Mouse (Mus musculus) C2C12 (cell line): ENCODE data around the gene Cetn4. TPM values are rescaled to one million over a fixed set of nuclear protein-coding genes. Genes with fewer than 3 reads are reported as not detected.

Experiments
- H3K27me3 ChIP-seq: one replicate; pipeline ENCODE4 v1.6.1; 2011; ENCODE audit not compliant: control insufficient read depth, insufficient read depth, insufficient read length
- H3K36me3 ChIP-seq: one replicate; pipeline ENCODE4 v1.6.1; 2011; ENCODE audit not compliant: control insufficient read depth, insufficient read depth
- H3K4me3 ChIP-seq: one replicate; pipeline ENCODE4 v1.5.1; 2011; ENCODE audit warnings: mild to moderate bottlenecking, control low read depth; ENCODE audit not compliant: poor library complexity, insufficient read depth, severe bottlenecking
- H3K79me2 ChIP-seq: one replicate; pipeline ENCODE4 v1.6.1; 2011; ENCODE audit not compliant: control insufficient read depth, insufficient read depth
- H3K79me3 ChIP-seq: one replicate; pipeline ENCODE4 v1.6.1; 2011; ENCODE audit warnings: low read depth, control low read depth
- H3ac ChIP-seq: one replicate; pipeline ENCODE3; 2011; ENCODE audit warnings: low read depth; ENCODE audit not compliant: control insufficient read depth, insufficient read length
- CEBPB ChIP-seq: IDR thresholded peaks from one replicate; pipeline ENCODE4 v1.6.1; 2011; ENCODE audit warnings: low read depth, mild to moderate bottlenecking, control low read depth, moderate library complexity
- CTCF ChIP-seq: IDR thresholded peaks from one replicate; pipeline ENCODE4 v1.5.1; 2011; ENCODE audit not compliant: control insufficient read depth, insufficient read depth, insufficient read length
- FOSL1 ChIP-seq: IDR thresholded peaks from one replicate; pipeline ENCODE4 v1.8.0; 2011; ENCODE audit warnings: mild to moderate bottlenecking, low read length; ENCODE audit not compliant: poor library complexity, insufficient read depth, severe bottlenecking
- MAX ChIP-seq: IDR thresholded peaks from one replicate; pipeline ENCODE4 v1.6.1; 2011; ENCODE audit warnings: mild to moderate bottlenecking, control low read depth
- MYOD1 ChIP-seq: IDR thresholded peaks from one replicate; pipeline ENCODE4 v1.6.1; 2011; ENCODE audit warnings: low read depth; ENCODE audit not compliant: control insufficient read depth, insufficient read length
- MYOG ChIP-seq: IDR thresholded peaks from one replicate; pipeline ENCODE4 v1.6.1; 2011; ENCODE audit not compliant: control insufficient read depth, insufficient read length; ENCODE audit errors: extremely low read depth
- USF1 ChIP-seq: IDR thresholded peaks from one replicate; pipeline ENCODE4 v1.6.1; 2011; ENCODE audit warnings: low read depth, mild to moderate bottlenecking, control low read depth, moderate library complexity
- polyA plus RNA-seq: library from polyadenylated mRNA; unstranded; fragments of >200 nt; fragmentation: generic; extraction: Trizol; gene quantifications from one replicate; pipeline ENCODE4 v1.2.1, GENCODE M21; 2012; ENCODE audit warnings: missing spikeins

Gene Cetn4
- polyA plus RNA-seq, 1 experiment = 0.75 TPM

DNA sequence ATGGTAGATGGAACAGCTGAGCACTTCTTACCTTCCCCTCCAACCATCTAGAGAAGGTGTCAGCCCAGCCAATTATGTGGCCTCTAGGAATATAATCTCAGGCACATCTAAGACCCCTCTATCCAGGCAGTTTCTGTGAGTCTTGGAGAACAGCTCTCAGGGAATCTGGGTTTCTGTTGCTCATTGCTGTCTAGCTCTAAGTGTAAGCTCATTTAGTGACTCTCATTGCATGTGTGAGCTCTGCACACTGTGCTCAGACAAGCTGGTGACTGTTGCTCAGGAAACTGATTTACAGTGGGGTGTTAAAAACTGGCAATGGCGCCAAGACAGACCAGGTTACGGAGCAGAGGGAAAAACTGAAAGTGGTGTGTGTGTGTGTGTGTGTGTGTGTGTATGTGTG, 20.6 kb downstream of the Cetn4 start:
- no peak overlapping the region for H3ac ChIP-seq
- no peak overlapping the region for H3K4me3 ChIP-seq
- H3K79me3 ChIP-seq = no peaks in the 10 kb centered on the region
- H3K36me3 ChIP-seq = no peaks in the 10 kb centered on the region
- no peaks in the 10 kb centered on the region for H3K27me3 ChIP-seq
- no peaks in the 10 kb centered on the region for H3K79me2 ChIP-seq
- TF ChIP-seq MYOG = no peak
- TF ChIP-seq FOSL1 = no peak
- no peak for TF ChIP-seq CTCF
- TF ChIP-seq MAX = no peak
- TF ChIP-seq MYOD1 = no peak
- TF ChIP-seq USF1 = no peak
- TF ChIP-seq CEBPB = no peak

DNA sequence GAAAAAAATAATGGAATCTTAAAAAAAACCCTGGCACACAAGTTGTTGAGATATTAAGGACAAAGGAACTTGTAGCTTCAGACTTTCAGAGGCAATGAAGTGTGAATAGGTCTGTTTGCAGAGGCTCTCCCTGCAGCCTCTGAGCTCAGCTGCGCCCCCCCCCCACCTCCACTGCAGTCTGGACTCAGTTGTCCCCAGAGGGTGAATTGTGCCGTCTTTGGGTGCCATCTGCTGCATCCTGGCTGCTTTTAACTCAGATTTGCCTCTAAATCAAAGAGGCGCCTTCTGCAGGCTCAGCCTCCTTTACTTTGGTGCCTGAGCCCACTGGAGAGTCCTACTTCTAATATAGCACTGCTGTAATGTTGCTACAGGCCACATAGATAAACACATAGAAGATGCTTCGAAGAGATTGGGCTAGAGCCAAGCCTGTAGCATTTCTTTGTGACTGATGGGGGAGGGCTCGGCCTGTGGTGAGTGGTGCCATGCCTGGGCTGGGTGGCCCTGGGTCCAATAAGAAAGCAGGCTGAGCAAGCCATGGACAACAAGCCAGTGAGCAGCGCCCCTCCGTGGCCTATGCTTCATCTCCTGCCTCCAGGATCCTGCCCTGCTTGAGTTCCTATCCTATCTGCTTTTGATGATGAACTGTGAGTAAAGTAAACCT, 21.5 kb downstream of the Cetn4 start:
- Histone ChIP-seq H3K27me3 (no peaks in the 10 kb centered on the region), H3K36me3 (no peaks in the 10 kb centered on the region), H3K79me3 (no peaks in the 10 kb centered on the region), H3K79me2 (no peaks in the 10 kb centered on the region), H3ac (no peak overlapping the region), H3K4me3 (no peak overlapping the region)
- TF ChIP-seq MYOD1 (no peak), USF1 (no peak), CTCF (no peak), FOSL1 (no peak), MAX (no peak), CEBPB (no peak), MYOG (no peak)

DNA sequence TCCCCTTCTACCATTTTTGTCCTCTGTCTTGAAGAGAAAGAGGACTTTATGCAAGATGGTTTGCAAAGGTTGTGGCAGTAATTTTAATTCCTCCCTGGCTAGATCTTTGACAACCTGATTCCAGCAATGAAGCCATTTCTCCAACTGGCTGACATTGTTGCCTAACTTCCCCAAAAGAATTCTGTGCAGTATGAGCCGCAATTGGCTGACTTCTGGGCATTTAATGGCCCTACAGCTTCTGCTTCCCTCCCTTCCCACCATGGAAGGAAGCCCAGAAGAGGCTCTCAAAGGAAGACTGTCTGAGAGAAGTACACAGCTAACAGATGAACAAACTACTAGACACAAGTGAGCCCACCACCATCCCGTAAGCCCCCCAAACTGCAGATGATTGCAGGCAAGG, 23.3 kb downstream of the Cetn4 start:
- Histone ChIP-seq H3K79me3 (no peaks in the 10 kb centered on the region), H3K27me3 (no peaks in the 10 kb centered on the region), H3K36me3 (no peaks in the 10 kb centered on the region), H3ac (no peak overlapping the region), H3K79me2 (no peaks in the 10 kb centered on the region), H3K4me3 (no peak overlapping the region)
- TF ChIP-seq USF1 = no peak
- no peak for TF ChIP-seq CTCF
- TF ChIP-seq CEBPB = no peak
- no peak for TF ChIP-seq MYOG
- TF ChIP-seq MYOD1 = no peak
- no peak for TF ChIP-seq FOSL1
- no peak for TF ChIP-seq MAX

DNA sequence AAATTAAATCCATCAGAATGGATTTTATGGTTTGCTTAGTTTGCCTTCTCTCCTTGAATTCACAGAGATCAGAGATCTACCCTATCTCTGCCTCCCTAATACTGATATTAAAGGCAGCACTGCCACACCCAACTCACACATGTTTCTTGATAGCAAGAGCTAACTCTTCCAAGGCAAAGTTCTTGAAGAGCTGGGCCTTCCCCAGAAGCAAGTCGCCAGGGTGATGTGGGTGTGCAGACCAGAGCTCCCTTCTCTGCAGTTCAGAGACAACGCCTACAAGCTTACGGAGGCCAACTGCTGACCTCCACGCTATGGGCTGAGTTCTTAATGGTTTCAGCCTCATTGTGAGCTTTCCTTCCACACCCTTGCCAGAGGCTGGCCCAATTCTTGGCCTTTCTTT, 29.3 kb downstream of the Cetn4 start:
- TF ChIP-seq MYOG (no peak), MAX (no peak), CTCF (no peak), MYOD1 (no peak), CEBPB (no peak), FOSL1 (no peak), USF1 (no peak)
- Histone ChIP-seq H3K4me3 (no peak overlapping the region), H3K79me3 (no peaks in the 10 kb centered on the region), H3K27me3 (no peaks in the 10 kb centered on the region), H3K79me2 (no peaks in the 10 kb centered on the region), H3K36me3 (no peaks in the 10 kb centered on the region), H3ac (no peak overlapping the region)

DNA sequence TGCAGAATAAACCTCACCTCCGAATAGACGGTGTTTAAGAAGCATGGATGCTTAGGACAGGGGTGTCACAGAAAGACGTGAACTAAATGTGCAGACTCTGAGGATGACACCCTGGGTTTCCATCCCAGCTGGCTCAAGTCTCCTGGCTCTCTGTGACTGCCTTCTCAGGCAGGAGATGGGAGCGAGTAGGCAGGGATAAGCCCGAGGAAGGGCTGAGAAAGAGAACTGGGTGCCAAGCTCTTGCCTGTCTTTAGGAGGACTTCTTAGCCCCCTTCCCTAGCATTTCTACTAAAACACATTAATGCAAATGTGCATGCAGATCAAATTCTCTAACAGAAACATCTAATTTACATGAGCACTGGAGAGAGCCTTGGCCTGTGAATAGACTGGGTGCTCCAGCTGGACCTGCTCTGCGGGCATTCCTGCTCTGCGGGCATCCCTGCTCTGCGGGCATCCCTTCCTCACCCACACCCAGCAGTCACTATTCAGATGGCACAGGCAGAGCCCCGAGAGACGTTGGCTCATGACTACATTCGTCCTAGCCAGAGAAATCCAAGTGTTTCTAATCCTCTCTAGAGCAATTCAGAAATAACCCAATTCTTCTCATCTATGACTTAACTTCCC, 30.1 kb downstream of the Cetn4 start:
- H3K36me3 ChIP-seq = no peaks in the 10 kb centered on the region
- H3K27me3 ChIP-seq = no peaks in the 10 kb centered on the region
- H3ac ChIP-seq = no peak overlapping the region
- H3K79me3 ChIP-seq = no peaks in the 10 kb centered on the region
- TF ChIP-seq FOSL1 (no peak), USF1 (no peak), CEBPB (no peak), MAX (no peak), MYOG (no peak), CTCF (no peak), MYOD1 (no peak)
- no peaks in the 10 kb centered on the region for H3K79me2 ChIP-seq
- H3K4me3 ChIP-seq = no peak overlapping the region

DNA sequence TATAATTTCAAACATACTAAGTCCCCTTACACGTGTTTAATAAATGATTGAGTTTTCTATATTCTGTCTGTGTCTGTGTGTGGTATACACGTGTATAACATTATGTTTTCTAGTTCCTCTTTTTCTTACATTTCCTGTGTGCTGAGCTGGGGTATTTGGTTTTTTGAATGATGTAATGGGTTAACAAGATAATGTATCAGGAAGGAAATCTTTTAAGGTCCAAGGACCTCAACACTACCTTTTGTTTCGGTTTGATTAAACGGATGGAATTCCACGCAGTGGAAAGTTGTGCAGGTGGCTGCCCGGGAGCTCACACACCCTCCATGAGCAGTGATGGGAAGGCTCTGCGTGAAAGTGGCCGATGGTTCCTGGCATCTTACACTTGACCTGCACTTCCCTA, 31.6 kb downstream of the Cetn4 start:
- no peaks in the 10 kb centered on the region for H3K36me3 ChIP-seq
- no peaks in the 10 kb centered on the region for H3K79me3 ChIP-seq
- H3K4me3 ChIP-seq = no peak overlapping the region
- TF ChIP-seq MAX (no peak), MYOG (no peak), MYOD1 (no peak), FOSL1 (no peak), CTCF (no peak), CEBPB (no peak), USF1 (no peak)
- no peak overlapping the region for H3ac ChIP-seq
- H3K79me2 ChIP-seq = no peaks in the 10 kb centered on the region
- no peaks in the 10 kb centered on the region for H3K27me3 ChIP-seq
